Mouse (Mus musculus) WW6 (cell line): ENCODE measurements around the gene Dnm2.

Source experiments
- DNase-seq: peaks from one replicate; pipeline ENCODE4 v3.0.0-alpha.2; 2013; ENCODE audit warnings: low read depth, low spot score

Gene Dnm2

GRCm38 (mm10) chr9:21430724-21431123 is 6.0 kb downstream of the Dnm2 start:
- no peak for DNase-seq

- DNase-seq = no peak
These were observed 7.4 kb downstream of the Dnm2 start for GRCm38 (mm10) chr9:21432066-21432465.

GRCm38 (mm10) chr9:21433766-21434165 is 9.1 kb downstream of the Dnm2 start:
- DNase-seq = no peak

- no peak for DNase-seq
These were observed 9.7 kb downstream of the Dnm2 start for GRCm38 (mm10) chr9:21434410-21434809.

- no peak for DNase-seq
These were observed 11.3 kb downstream of the Dnm2 start for GRCm38 (mm10) chr9:21435777-21436635.

DNA sequence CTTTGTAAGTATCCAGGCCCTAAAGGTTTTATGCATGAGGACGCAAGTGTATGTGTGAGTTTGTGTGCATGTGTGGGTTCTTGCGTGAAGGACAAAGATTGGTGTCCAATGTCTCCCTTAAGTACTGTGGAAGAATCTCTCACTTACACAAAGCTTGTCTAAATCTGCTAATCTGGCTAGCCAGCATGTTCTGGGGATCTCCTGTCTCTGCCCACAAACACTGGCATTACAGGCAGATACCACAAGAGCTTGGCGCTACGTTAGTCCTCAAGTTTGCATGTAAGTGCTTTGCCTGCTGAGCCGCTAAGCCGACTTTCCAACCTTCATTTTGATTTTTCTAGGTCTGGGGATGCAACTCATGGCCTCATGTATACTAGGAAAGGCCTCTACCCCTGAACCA is 12.9 kb downstream of the Dnm2 start:
- no peak for DNase-seq

- no peak for DNase-seq
These were observed 13.5 kb downstream of the Dnm2 start for GRCm38 (mm10) chr9:21438219-21438618.

GRCm38 (mm10) chr9:21439456-21439855 is 14.7 kb downstream of the Dnm2 start:
- DNase-seq = no peak

DNA sequence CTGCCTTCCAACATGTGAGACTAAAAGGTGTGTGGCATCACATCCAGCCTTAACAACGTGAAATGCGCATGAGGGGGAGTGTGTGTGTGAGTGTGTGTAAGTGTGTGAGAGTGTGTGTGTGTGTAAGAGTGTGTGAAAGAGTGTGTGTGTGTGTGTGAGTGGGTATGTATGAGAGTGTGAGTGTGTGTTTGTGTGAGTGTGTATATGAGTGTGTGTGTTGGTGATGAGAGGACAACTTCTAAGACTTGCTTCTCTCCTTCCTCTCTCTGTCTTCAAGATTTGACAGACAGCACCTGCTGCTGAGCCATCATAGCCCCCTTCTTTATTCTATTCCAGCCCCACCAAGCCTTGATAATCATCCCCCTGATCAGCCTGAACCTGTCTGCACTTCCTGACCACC is 15.2 kb downstream of the Dnm2 start:
- DNase-seq = no peak

GRCm38 (mm10) chr9:21440387-21440786 is 15.7 kb downstream of the Dnm2 start:
- DNase-seq = no peak

DNA sequence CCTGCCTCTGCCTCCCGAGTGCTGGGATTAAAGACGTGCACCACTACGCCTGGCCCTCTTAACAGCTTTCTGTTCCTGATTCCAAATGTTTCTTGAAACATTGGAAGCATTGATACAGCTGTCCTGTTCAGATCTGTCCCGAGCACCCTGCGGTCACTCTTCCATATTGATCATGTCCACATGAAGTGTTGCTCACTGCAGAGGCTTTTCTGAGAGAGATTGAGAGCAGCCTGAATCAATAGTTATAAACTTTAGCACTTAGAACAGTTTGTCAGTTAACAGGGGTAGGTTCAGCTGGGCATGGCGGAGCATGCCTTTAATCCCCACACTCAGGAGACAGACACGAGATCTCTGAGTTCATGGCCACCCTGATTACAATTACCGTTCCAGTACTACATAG is 19.1 kb downstream of the Dnm2 start:
- no peak for DNase-seq

DNA sequence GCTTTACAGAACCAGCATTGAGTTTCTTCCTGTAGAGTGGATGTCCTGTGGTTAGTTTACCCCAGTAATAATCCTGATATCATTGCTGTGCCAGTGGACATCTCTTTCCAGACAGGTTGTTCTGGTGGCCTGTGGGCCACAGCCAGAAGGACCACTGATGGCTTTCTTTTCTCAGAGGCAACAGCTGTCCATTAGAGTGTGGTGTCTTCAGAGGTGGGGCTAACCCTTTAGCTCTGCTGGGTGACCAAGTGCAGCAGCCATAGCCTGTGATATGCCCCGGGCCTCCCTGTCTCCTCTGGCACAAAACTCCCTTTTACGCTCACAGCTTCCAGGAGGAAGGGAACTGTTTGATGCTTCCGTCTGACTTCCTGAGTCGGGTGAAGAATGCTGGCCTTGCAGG is 19.9 kb downstream of the Dnm2 start:
- no peak for DNase-seq

DNA sequence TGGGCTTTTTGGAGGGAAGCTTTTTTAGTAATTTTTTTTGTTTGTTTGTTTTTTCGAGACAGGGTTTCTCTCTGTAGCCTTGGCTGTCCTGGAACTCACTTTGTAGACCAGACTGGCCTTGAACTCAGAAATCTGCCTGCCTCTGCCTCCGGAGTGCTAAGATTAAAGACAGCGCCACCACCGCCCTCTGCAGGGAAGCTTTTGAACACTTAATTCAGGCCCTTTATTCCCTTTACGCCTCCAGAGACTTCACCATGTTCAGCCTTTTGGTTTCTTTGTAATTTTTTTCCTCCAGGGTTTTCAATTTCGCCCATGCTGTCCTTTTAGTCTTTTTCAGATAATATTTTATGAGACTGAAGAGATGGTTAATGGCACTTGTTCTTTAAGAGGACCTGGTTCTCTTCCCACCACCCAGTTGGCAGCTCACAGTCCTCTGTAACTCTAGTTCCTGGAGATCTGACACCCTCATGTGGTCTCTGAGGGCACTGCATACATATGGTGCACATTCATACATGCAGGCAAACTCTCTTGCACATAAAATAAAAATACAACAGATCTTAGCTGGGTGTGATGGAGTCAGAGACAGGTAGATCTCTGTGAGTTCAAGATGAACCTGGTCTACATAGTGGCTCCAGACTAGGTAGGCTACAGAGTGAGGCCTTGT is 20.5 kb downstream of the Dnm2 start:
- DNase-seq = no peak

GRCm38 (mm10) chr9:21447778-21448177 is 23.1 kb downstream of the Dnm2 start:
- DNase-seq = no peak

DNA sequence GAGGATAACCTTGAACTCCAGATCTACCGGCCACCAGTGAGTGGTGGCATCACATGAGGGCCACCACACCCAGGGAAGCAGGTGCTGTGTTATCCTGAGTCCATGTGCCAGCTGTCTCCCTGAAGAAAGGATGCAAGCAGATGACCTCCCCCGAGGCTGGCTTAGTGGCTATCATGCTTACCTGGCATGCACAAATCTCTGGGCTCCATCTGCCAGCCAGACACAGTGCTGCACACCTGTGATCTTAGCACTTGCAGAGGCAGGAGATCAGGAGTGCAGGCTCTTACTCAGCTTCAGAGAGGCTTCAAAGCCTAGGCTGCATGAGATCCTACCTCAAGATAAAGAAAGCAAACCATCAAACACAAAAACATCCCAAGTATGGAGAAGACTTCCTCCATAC is 25.0 kb downstream of the Dnm2 start:
- DNase-seq = no peak

GRCm38 (mm10) chr9:21450270-21450669 is 25.6 kb downstream of the Dnm2 start:
- DNase-seq = no peak

- no peak for DNase-seq
These were observed 26.7 kb downstream of the Dnm2 start for GRCm38 (mm10) chr9:21451391-21451790.

GRCm38 (mm10) chr9:21451870-21452269 is 27.2 kb downstream of the Dnm2 start:
- no peak for DNase-seq

DNA sequence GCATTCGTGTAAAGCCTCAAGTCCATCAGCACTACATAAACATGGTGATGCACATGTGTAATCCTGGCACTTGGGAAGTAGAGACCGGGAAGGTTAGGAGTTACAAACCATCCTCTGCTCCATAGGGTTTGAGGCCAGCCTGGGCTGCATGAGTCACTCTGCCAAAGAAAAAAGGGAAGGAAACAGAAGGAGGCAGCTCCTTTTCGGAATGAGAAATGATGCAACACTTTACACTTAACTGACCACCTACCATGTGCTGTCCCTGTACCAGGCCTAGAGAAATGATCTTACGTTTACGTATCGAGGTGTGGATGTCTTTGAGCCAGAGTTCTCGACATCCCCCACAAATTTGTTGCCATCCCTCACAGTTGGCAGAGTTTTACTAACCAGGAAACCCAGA is 28.3 kb downstream of the Dnm2 start:
- DNase-seq = no peak

GRCm38 (mm10) chr9:21453459-21453858 is 28.8 kb downstream of the Dnm2 start:
- DNase-seq = no peak

- DNase-seq = no peak
These were observed 29.8 kb downstream of the Dnm2 start for GRCm38 (mm10) chr9:21454556-21454955.

- DNase-seq = no peak
These were observed 30.5 kb downstream of the Dnm2 start for GRCm38 (mm10) chr9:21455103-21455770.
